21 mouse cellular contexts compared by ENCODE assay signal in the genomic region with DNA sequence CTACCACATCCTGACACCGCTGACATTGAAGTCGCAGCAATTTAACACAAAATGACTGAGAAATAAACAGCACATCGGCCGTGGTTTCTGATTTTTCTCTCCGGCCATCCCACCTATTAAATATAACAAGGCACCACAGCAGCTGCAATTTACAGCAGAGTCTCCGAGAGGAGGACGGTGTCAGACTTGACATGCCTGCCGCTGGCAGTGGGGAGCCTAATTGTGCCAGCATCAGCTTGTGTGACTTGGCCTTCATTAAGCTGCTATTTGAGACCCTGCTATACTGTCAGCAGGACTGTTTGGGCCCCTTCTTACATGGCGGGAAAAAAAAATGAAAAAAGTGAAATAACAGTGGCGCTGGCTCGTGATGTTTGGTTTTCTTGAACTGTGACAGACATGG. TPM values are rescaled to one million over a fixed set of nuclear protein-coding genes. Genes with fewer than 3 reads are reported as not detected.
DNase-seq lines count a peak whose midpoint lies in the region; ATAC-seq and TF ChIP-seq lines count a peak whose summit lies in the region.
"Had no signal": no experiment of that assay in that cellular context is flagged by ENCODE, and none has a peak within 500 bp of the region (broad histone marks: within the 10 kb centered on the region; RNA-seq: fewer than 3 reads in every experiment).

No protein-coding gene starts in this region.

- ATAC-seq in limb, embryonic 13.5 days (ENCODE audit: low FRiP score, low read depth), result peak; percentile 59; the same call in 1 of the 2 replicates
- ATAC-seq: hindbrain, postnatal 0 days; intestine, embryonic 16.5 days had no signal

- no peak for TF ChIP-seq CTCF in gastrocnemius, adult 2 months (IDR thresholded peaks at IDR 0.05)
- no peak for TF ChIP-seq CTCF in brain, embryonic 14.5 days (IDR thresholded peaks at IDR 0.05; ENCODE audit: borderline replicate concordance, extremely low read depth, insufficient read depth, insufficient read length)

- peak; percentile 18 to 21 for DNase-seq in cerebellum, postnatal 14 days
- no peak for DNase-seq in cerebellum, adult 18-20 months
- DNase-seq in gastrocnemius, adult 2 months, result peak; percentile 49
- no peak for DNase-seq in gastrocnemius, postnatal 10 days
- DNase-seq in brain, embryonic 14.5 days (ENCODE audit: low read depth), result peak; percentile 85
- DNase-seq in kidney, adult 9 months, result no peak
- DNase-seq in kidney, postnatal 10 days, result no peak
- DNase-seq: adrenal gland, postnatal 10 days; cerebellum, adult 8-10 months; heart, postnatal 4 days; kidney, postnatal 4 days; liver, embryonic 13.5 days; lung, embryonic 14.5 days; thymus, postnatal 25 days had no signal

- no peaks in the 10 kb centered on the region for H3K27me3 ChIP-seq in limb, embryonic 13.5 days
- H3K27me3 ChIP-seq: liver, embryonic 13.5 days; midbrain, embryonic 12.5 days; stomach, embryonic 15.5 days had no signal

- H3K9me3 ChIP-seq in limb, embryonic 13.5 days, result no peaks in the 10 kb centered on the region
- H3K9me3 ChIP-seq: heart, embryonic 10.5 days; liver, embryonic 13.5 days; midbrain, embryonic 12.5 days; stomach, embryonic 15.5 days had no signal

- H3K4me2 ChIP-seq in limb, embryonic 13.5 days (replicated peaks), result 0 out of 2 replicates have a peak overlapping the region, but pooled peaks have one; percentile 15
- H3K4me2 ChIP-seq: liver, embryonic 13.5 days; lung, embryonic 14.5 days; midbrain, embryonic 12.5 days; stomach, embryonic 15.5 days had no signal

- peak overlapping the region; percentile 43 for H3K4me3 ChIP-seq in gastrocnemius, adult 2 months
- H3K4me3 ChIP-seq in limb, embryonic 13.5 days, result no peak overlapping the region
- H3K4me3 ChIP-seq: heart, embryonic 10.5 days; liver, embryonic 13.5 days; midbrain, embryonic 12.5 days; stomach, embryonic 15.5 days had no signal

- peaks cover 5% of the 10 kb centered on the region for H3K36me3 ChIP-seq in limb, embryonic 13.5 days
- H3K36me3 ChIP-seq: heart, embryonic 10.5 days; liver, embryonic 13.5 days; midbrain, embryonic 12.5 days; stomach, embryonic 15.5 days had no signal

- peak overlapping the region; percentile 53 for H3K27ac ChIP-seq in gastrocnemius, adult 2 months
- H3K27ac ChIP-seq in limb, embryonic 13.5 days, result 0 out of 2 replicates have a peak overlapping the region, but pooled peaks have one; percentile 17
- H3K27ac ChIP-seq: heart, embryonic 10.5 days; hindbrain, postnatal 0 days; liver, embryonic 13.5 days; midbrain, embryonic 12.5 days; stomach, embryonic 15.5 days had no signal

- WGBS in limb, embryonic 13.5 days, result 34% methylated on average over 11 of the region's 11 CpGs

- H3K4me1 ChIP-seq in limb, embryonic 13.5 days, result peaks cover 52% of the 10 kb centered on the region
- H3K4me1 ChIP-seq: liver, embryonic 13.5 days; midbrain, embryonic 12.5 days; stomach, embryonic 15.5 days had no signal

- H3K9ac ChIP-seq in limb, embryonic 13.5 days, result no peak overlapping the region
- H3K9ac ChIP-seq: liver, embryonic 13.5 days; lung, embryonic 14.5 days; midbrain, embryonic 12.5 days; stomach, embryonic 15.5 days had no signal

- TF ChIP-seq POLR2A in brain, embryonic 14.5 days (IDR thresholded peaks at IDR 0.05; ENCODE audit: borderline replicate concordance, extremely low read depth, insufficient read depth, insufficient read length, poor library complexity, severe bottlenecking), result no peak

- intact Hi-C loops in gastrocnemius, adult 2 months (cut with DNase I), result no loop called here

RNA-seq across cellular contexts. Expression of a gene that starts 47.0 kb away (rescaled TPM):
- total RNA-seq in gastrocnemius, adult 2 months (2021), result 10 to 100 TPM in 1 of 2 experiments, 1 to 10 TPM in 1; 6.5 to 14.1 TPM
- total RNA-seq in gastrocnemius, postnatal 10 days (2021), result 10 to 100 TPM; 28.4 to 38.7 TPM
- 2.2 and 6.0 TPM in 2 replicates for polyA plus RNA-seq in brain, embryonic 14.5 days (2012; rRNA removed)
- 101 and 106 TPM in 2 replicates for polyA plus RNA-seq in limb, embryonic 13.5 days (2015; fragmentation: Nextera tagmentation; extraction: Ambion mirVana)
- total RNA-seq: megakaryocyte, adult 5-6 weeks had no signal

Comparison
In these comparisons a context has a peak if more than half of its experiments do, and no peak if none do; other contexts are left out.
1. DNase-seq: peak in cerebellum, postnatal 14 days (2 of 2), gastrocnemius, adult 2 months (single experiment) and brain, embryonic 14.5 days (single experiment); none in cerebellum, adult 18-20 months (0 of 2), gastrocnemius, postnatal 10 days (single experiment), kidney, adult 9 months (single experiment) and kidney, postnatal 10 days (single experiment).